Mouse (Mus musculus) testis, adult 2 months (tissue): Measurements from ENCODE around the gene Clk1.

ENCODE experiments used
- CTCF ChIP-seq: fragments of 200-500 bp; IDR thresholded peaks from 2 replicates; pipeline ENCODE4 v1.5.1; 2012; ENCODE audit warnings: low read depth, mild to moderate bottlenecking, inconsistent platforms, low read length, moderate library complexity; ENCODE audit not compliant: control insufficient read depth, insufficient read depth, insufficient replicate concordance
- POLR2A ChIP-seq: fragments of 200-500 bp; IDR thresholded peaks from 2 replicates; pipeline ENCODE4 v1.6.1; 2012; ENCODE audit warnings: low read depth, mild to moderate bottlenecking, inconsistent platforms, low read length, moderate library complexity; ENCODE audit not compliant: control insufficient read depth

DNA sequence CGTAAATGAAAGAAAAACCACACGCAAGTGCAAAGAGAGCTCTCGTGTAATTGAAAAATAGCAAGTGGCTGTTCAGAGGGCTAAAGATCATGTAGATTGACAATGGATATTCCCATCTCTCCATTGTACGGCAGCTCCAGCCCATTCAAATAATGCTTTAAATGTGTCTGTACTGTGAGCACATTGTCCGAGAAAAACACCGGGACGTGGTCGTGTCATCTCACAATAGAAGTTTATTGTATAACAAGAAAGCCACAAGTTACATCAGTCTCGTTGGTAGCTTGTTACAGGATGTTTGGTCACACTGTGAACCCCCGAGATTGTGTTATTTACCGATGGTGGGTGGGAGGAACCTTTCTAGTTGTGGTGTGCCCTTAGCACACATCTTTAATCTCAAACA is 22.0 kb upstream of the Clk1 start:
- TF ChIP-seq POLR2A (no peak), CTCF (no peak)
